Mouse (Mus musculus) heart, adult 8-10 months (tissue): ENCODE results near the gene 1700016D06Rik. TPM values are rescaled to one million over a fixed set of nuclear protein-coding genes. Genes with fewer than 3 reads are reported as not detected.

Experiments used
- DNase-seq: peaks from one replicate; pipeline ENCODE4 v3.0.0; 2022; ENCODE audit warnings: low spot score
- microRNA-seq: library from miRNA; unstranded; fragments of <30 nt; microRNA quantifications from one replicate; pipeline ENCODE4 v1.2.0, GENCODE M21; 2022
- total RNA-seq, 4 experiments: library from RNA; stranded (reverse); gene quantifications; 2 replicates each; pipeline ENCODE4 v1.2.4; 2022

1700016D06Rik gene
- total RNA-seq, 4 experiments from 2014 or later, result not detected

GRCm38 (mm10) chr8:11635012-11635577, 65.8 kb downstream of the 1700016D06Rik start:
- peak; percentile 72 for DNase-seq

- peak; percentile 16 for DNase-seq
Observed at GRCm38 (mm10) chr8:11634331-11635011, 66.4 kb downstream of the 1700016D06Rik start.

GRCm38 (mm10) chr8:11633414-11633813, 67.4 kb downstream of the 1700016D06Rik start:
- DNase-seq, result peak; percentile 24

- peak; percentile 76 for DNase-seq
Observed at GRCm38 (mm10) chr8:11632406-11632805, 68.5 kb downstream of the 1700016D06Rik start.

GRCm38 (mm10) chr8:11629206-11629605, 71.7 kb downstream of the 1700016D06Rik start:
- DNase-seq, result no peak

- DNase-seq, result no peak
Observed at GRCm38 (mm10) chr8:11628506-11629132, 72.2 kb downstream of the 1700016D06Rik start.

GRCm38 (mm10) chr8:11627717-11628116, 73.1 kb downstream of the 1700016D06Rik start:
- no peak for DNase-seq

- DNase-seq, result no peak
Observed at GRCm38 (mm10) chr8:11625084-11625483, 75.8 kb downstream of the 1700016D06Rik start.

- DNase-seq, result no peak
Observed at GRCm38 (mm10) chr8:11619091-11619490, 81.8 kb downstream of the 1700016D06Rik start.

- no peak for DNase-seq
Observed at GRCm38 (mm10) chr8:11618063-11618462, 82.8 kb downstream of the 1700016D06Rik start.

GRCm38 (mm10) chr8:11616294-11616693, 84.6 kb downstream of the 1700016D06Rik start:
- peak; percentile 26 for DNase-seq

GRCm38 (mm10) chr8:11614126-11614835, 86.6 kb downstream of the 1700016D06Rik start:
- peak; percentile 34 for DNase-seq

- no peak for DNase-seq
Observed at GRCm38 (mm10) chr8:11608848-11609247, 92.0 kb downstream of the 1700016D06Rik start.

Small RNAs within 50 kb of the gene (microRNA-seq; reads per million reads assigned to microRNA genes)
- 2.0 reads per million for gene Mir7238

Other genes with a start within 250 kb of the 1700016D06Rik start
- 10 to 100 TPM; 21.9 to 36.4 (median 28.1) TPM for gene Rab20, start 222.4 kb downstream of the 1700016D06Rik start, total RNA-seq
- gene Naxd, start 203.6 kb downstream of the 1700016D06Rik start, total RNA-seq, result 10 to 100 TPM; 30.7 to 35.3 (median 32.1) TPM
- gene Cars2, start 150.3 kb downstream of the 1700016D06Rik start, total RNA-seq, result 10 to 100 TPM; 50.7 to 55.7 (median 53.7) TPM
- gene Ing1, start 145.5 kb downstream of the 1700016D06Rik start, total RNA-seq, result 10 to 100 TPM; 15.9 to 24.4 (median 19.9) TPM
- gene Ankrd10, start 65.3 kb downstream of the 1700016D06Rik start, total RNA-seq, result 10 to 100 TPM; 17.1 to 25.6 (median 19.4) TPM
- 100 to 1,000 TPM in 3 of 4 experiments, 10 to 100 TPM in 1; 93.9 to 119 (median 111) TPM for gene Arhgef7, start 26.7 kb upstream of the 1700016D06Rik start, total RNA-seq
- gene Tex29, start 139.4 kb upstream of the 1700016D06Rik start, total RNA-seq, result not detected